Mouse (Mus musculus) bone marrow, adult 2 months (tissue): ENCODE measurements around the gene Gbf1.

Source experiments
- CTCF ChIP-seq: fragments of 200-500 bp; IDR thresholded peaks from 2 replicates; pipeline ENCODE4 v1.5.1; 2011; ENCODE audit warnings: low read length, control low read depth; ENCODE audit not compliant: control insufficient read depth, insufficient read depth
- POLR2A ChIP-seq: fragments of 200-500 bp; IDR thresholded peaks from 2 replicates; pipeline ENCODE4 v1.6.1; 2011; ENCODE audit warnings: low read depth, mild to moderate bottlenecking, control low read depth, low read length, borderline replicate concordance; ENCODE audit not compliant: control insufficient read depth

DNA sequence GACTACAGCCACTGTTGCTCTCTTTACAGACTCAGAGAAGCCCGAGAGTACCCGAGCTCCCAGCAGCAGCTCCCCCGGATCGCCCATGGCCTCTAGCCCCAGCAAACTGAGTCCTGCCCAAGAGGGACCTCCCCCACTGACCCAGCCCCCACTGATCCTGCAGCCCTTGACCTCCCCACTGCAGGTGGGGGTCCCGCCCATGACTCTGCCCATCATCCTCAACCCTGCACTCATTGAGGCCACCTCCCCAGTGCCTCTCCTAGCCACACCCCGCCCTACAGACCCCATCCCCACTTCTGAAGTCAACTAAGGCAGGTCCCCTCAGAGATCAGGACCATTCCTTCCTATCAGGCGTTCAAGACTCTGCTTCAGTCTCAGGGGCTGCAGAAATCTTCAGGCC lies 133.3 kb downstream of the Gbf1 start:
- TF ChIP-seq CTCF, result no peak
- TF ChIP-seq POLR2A, result no peak
